Mouse (Mus musculus) forebrain, embryonic 13.5 days (tissue): ENCODE data around the gene Ikzf2. TPM values are rescaled to one million over a fixed set of nuclear protein-coding genes. Genes with fewer than 3 reads are reported as not detected.

ENCODE experiments used
- ATAC-seq: fragments of 200-750 bp; cut with Nextera tagmentation; 2 replicates; pipeline ENCODE4 v1.8.0; 2017
- H3K27ac ChIP-seq: fragments of 300-500 bp; sonication (generic); 2 replicates; pipeline ENCODE4 v1.5.1; 2015; ENCODE audit warnings: inconsistent platforms, mild to moderate bottlenecking, moderate library complexity
- H3K27me3 ChIP-seq: fragments of 300-500 bp; sonication (generic); 2 replicates; pipeline ENCODE4 v1.6.1; 2015; ENCODE audit warnings: mild to moderate bottlenecking, inconsistent platforms
- H3K36me3 ChIP-seq: fragments of 300-500 bp; sonication (generic); 2 replicates; pipeline ENCODE4 v1.6.1; 2015; ENCODE audit warnings: mild to moderate bottlenecking, inconsistent platforms; ENCODE audit not compliant: poor library complexity, severe bottlenecking
- H3K4me1 ChIP-seq: fragments of 300-500 bp; sonication (generic); 2 replicates; pipeline ENCODE4 v1.6.1; 2015; ENCODE audit warnings: inconsistent platforms
- H3K4me2 ChIP-seq: fragments of 300-500 bp; sonication (generic); 2 replicates; pipeline ENCODE4 v1.6.1; 2015; ENCODE audit warnings: inconsistent platforms, mild to moderate bottlenecking, moderate library complexity
- H3K4me3 ChIP-seq: fragments of 300-500 bp; sonication (generic); 2 replicates; pipeline ENCODE4 v1.5.1; 2015; ENCODE audit warnings: mild to moderate bottlenecking, inconsistent platforms
- H3K9ac ChIP-seq: fragments of 300-500 bp; sonication (generic); 2 replicates; pipeline ENCODE4 v1.6.1; 2015; ENCODE audit warnings: mild to moderate bottlenecking, inconsistent platforms
- H3K9me3 ChIP-seq: fragments of 300-500 bp; sonication (generic); replicated peaks from 2 replicates; pipeline ENCODE4 v1.6.1; 2016; ENCODE audit warnings: inconsistent platforms
- WGBS: fragments of 180-500 bp; shearing (Covaris S2); methylation state at CpG from one replicate; pipeline ENCODE4 v1.1.7; 2015; 5-methylcytosine and 5-hydroxymethylcytosine counted together
- polyA plus RNA-seq: library from polyadenylated mRNA; unstranded; fragments of >200 nt; fragmentation: Nextera tagmentation; extraction: Ambion mirVana; gene quantifications from 2 replicates; pipeline ENCODE4 v1.2.1, GENCODE M21; 2015

Ikzf2 gene
- polyA plus RNA-seq, 1 experiment from 2014 or later: 4.5 TPM

DNA sequence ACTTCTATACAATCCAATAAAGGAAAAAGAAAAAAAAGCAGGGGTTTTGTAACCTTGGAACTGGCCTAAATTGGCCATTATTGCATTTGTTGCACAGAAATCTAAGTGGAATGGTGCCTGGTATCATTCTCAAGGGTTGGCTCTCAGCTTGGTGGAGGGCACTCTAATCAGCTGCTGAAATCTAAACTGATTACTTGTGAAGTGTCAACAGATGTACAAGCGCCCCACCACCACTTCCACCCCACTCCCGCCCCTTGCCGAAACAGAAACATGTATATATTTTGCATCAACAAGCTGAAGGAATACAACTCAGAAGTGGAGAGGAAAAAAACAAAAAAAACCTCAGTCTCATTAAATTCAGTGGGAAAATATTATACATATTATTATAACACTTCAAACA is 29.6 kb downstream of the Ikzf2 start:
- no peak overlapping the region for H3K4me3 ChIP-seq
- H3K27me3 ChIP-seq: no peaks in the 10 kb centered on the region
- no peaks in the 10 kb centered on the region for H3K9me3 ChIP-seq
- WGBS: 78% methylated on average over 3 of the region's 3 CpGs
- H3K36me3 ChIP-seq: no peaks in the 10 kb centered on the region
- H3K27ac ChIP-seq: no peak overlapping the region
- no peak overlapping the region for H3K9ac ChIP-seq
- H3K4me1 ChIP-seq: peaks cover 7% of the 10 kb centered on the region; the same call in 1 of the 2 replicates
- no peak for ATAC-seq
- H3K4me2 ChIP-seq: no peak overlapping the region

DNA sequence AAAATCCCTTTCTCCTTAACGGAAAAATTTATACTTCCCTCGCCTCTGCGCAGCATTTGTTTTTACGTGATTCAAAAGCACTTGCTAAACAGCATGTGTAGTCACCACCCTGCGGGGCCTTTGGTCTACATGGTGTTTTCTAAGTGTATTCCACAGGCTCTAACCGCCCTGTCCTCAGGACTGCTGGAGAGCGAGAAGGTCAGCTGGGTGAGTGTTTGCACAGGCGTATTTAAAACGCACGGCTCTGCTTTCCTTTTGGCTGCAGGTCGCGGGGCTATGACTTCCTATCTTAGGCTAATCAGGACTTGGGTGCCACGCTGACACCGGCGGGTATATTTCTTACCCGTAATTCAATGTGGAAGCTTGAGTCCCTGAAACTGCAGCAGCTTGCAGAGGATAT is 30.1 kb downstream of the Ikzf2 start:
- H3K36me3 ChIP-seq: no peaks in the 10 kb centered on the region
- H3K27me3 ChIP-seq: no peaks in the 10 kb centered on the region
- no peak overlapping the region for H3K27ac ChIP-seq
- peaks cover 7% of the 10 kb centered on the region; the same call in 1 of the 2 replicates for H3K4me1 ChIP-seq
- peak; percentile 27; the same call in 1 of the 2 replicates for ATAC-seq
- H3K4me2 ChIP-seq: no peak overlapping the region
- no peak overlapping the region for H3K4me3 ChIP-seq
- WGBS: 50% methylated on average over 16 of the region's 16 CpGs
- H3K9me3 ChIP-seq: no peaks in the 10 kb centered on the region
- H3K9ac ChIP-seq: no peak overlapping the region

- Histone ChIP-seq H3K4me3 (no peak overlapping the region), H3K4me1 (peaks cover 7% of the 10 kb centered on the region; the same call in 1 of the 2 replicates), H3K36me3 (no peaks in the 10 kb centered on the region), H3K27ac (no peak overlapping the region), H3K4me2 (no peak overlapping the region), H3K9me3 (no peaks in the 10 kb centered on the region), H3K27me3 (no peaks in the 10 kb centered on the region), H3K9ac (no peak overlapping the region)
- no peak for ATAC-seq
- 44% methylated on average over 5 of the region's 5 CpGs for WGBS
These were observed 30.8 kb downstream of the Ikzf2 start for GRCm38 (mm10) chr1:69656047-69656782.

- Histone ChIP-seq H3K4me1 (peaks cover 7% of the 10 kb centered on the region; the same call in 1 of the 2 replicates), H3K36me3 (no peaks in the 10 kb centered on the region), H3K9ac (no peak overlapping the region), H3K4me3 (no peak overlapping the region), H3K4me2 (no peak overlapping the region), H3K9me3 (no peaks in the 10 kb centered on the region), H3K27ac (no peak overlapping the region), H3K27me3 (no peaks in the 10 kb centered on the region)
- WGBS: 89% methylated on average over 5 of the region's 5 CpGs
- ATAC-seq: no peak
These were observed 31.7 kb downstream of the Ikzf2 start for GRCm38 (mm10) chr1:69655368-69655767.

GRCm38 (mm10) chr1:69654955-69655354 is 32.1 kb downstream of the Ikzf2 start:
- H3K9ac ChIP-seq: no peak overlapping the region
- no peak overlapping the region for H3K4me3 ChIP-seq
- H3K27me3 ChIP-seq: no peaks in the 10 kb centered on the region
- no peaks in the 10 kb centered on the region for H3K36me3 ChIP-seq
- WGBS: 91% methylated on average over 1 of the region's 1 CpGs
- H3K4me1 ChIP-seq: peaks cover 7% of the 10 kb centered on the region; the same call in 1 of the 2 replicates
- H3K9me3 ChIP-seq: no peaks in the 10 kb centered on the region
- ATAC-seq: no peak
- no peak overlapping the region for H3K27ac ChIP-seq
- H3K4me2 ChIP-seq: no peak overlapping the region

GRCm38 (mm10) chr1:69653419-69653818 is 33.6 kb downstream of the Ikzf2 start:
- Histone ChIP-seq H3K9me3 (no peaks in the 10 kb centered on the region), H3K9ac (no peak overlapping the region), H3K4me2 (no peak overlapping the region), H3K4me1 (peaks cover 7% of the 10 kb centered on the region; the same call in 1 of the 2 replicates), H3K27me3 (no peaks in the 10 kb centered on the region), H3K36me3 (no peaks in the 10 kb centered on the region), H3K27ac (no peak overlapping the region), H3K4me3 (no peak overlapping the region)
- no peak for ATAC-seq
- 94% methylated on average over 2 of the region's 2 CpGs for WGBS

DNA sequence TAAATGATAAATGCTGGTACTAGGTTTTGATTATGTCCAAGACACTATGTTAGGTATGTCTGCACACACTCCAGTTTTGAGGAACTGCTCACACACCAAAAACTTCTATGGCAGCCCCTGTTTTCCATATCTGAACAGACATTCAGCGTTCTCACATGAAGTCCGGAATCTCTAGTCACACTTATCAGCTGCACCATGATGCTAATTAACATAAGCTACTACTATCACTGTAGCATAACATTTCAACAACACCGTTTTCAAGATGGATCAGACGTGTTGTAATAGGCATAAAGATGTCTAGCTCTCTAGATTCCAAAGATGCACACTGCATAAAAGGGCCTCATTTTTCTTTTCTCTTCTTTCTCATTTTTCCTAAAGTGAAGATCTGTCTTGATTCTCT is 43.9 kb downstream of the Ikzf2 start:
- no peak overlapping the region for H3K9ac ChIP-seq
- H3K4me2 ChIP-seq: no peak overlapping the region
- 89% methylated on average over 4 of the region's 4 CpGs for WGBS
- no peaks in the 10 kb centered on the region for H3K9me3 ChIP-seq
- no peak overlapping the region for H3K27ac ChIP-seq
- H3K36me3 ChIP-seq: no peaks in the 10 kb centered on the region
- no peaks in the 10 kb centered on the region for H3K27me3 ChIP-seq
- no peaks in the 10 kb centered on the region for H3K4me1 ChIP-seq
- no peak overlapping the region for H3K4me3 ChIP-seq
- ATAC-seq: no peak

- Histone ChIP-seq H3K4me2 (no peak overlapping the region), H3K9ac (no peak overlapping the region), H3K4me1 (no peaks in the 10 kb centered on the region), H3K27ac (no peak overlapping the region), H3K4me3 (no peak overlapping the region), H3K9me3 (no peaks in the 10 kb centered on the region), H3K27me3 (no peaks in the 10 kb centered on the region), H3K36me3 (no peaks in the 10 kb centered on the region)
- ATAC-seq: no peak
- WGBS: 85% methylated on average over 6 of the region's 6 CpGs
These were observed 45.1 kb downstream of the Ikzf2 start for GRCm38 (mm10) chr1:69641986-69642385.

GRCm38 (mm10) chr1:69638321-69638720 is 48.7 kb downstream of the Ikzf2 start:
- Histone ChIP-seq H3K9me3 (no peaks in the 10 kb centered on the region), H3K27ac (no peak overlapping the region), H3K36me3 (no peaks in the 10 kb centered on the region), H3K27me3 (no peaks in the 10 kb centered on the region), H3K4me3 (no peak overlapping the region), H3K4me1 (no peaks in the 10 kb centered on the region), H3K9ac (no peak overlapping the region), H3K4me2 (no peak overlapping the region)
- 92% methylated on average over 8 of the region's 8 CpGs for WGBS
- no peak for ATAC-seq

- H3K9me3 ChIP-seq: no peaks in the 10 kb centered on the region
- no peaks in the 10 kb centered on the region for H3K36me3 ChIP-seq
- no peak for ATAC-seq
- no peak overlapping the region for H3K4me3 ChIP-seq
- WGBS: 85% methylated on average over 3 of the region's 3 CpGs
- H3K27ac ChIP-seq: no peak overlapping the region
- H3K9ac ChIP-seq: no peak overlapping the region
- no peaks in the 10 kb centered on the region for H3K4me1 ChIP-seq
- no peak overlapping the region for H3K4me2 ChIP-seq
- no peaks in the 10 kb centered on the region for H3K27me3 ChIP-seq
These were observed 49.1 kb downstream of the Ikzf2 start for GRCm38 (mm10) chr1:69637907-69638306.

DNA sequence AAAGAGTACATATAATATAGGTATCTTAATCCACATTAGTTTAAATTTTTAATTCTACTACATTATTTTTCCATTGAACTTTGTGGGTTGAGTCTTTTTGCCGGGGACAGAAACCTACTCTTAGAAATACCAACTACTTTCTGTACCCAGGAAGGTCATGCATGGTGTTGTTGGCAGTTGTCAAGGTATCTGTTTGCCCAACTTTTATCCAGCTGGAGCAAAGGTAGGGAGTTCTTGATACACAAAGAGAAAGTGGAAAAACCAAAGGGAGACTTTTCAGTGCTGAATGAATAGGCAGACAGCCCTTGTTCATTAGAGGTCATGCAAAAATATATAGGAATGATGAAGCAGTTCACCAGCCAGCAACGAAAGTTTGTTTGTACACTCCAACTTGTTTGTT is 52.8 kb downstream of the Ikzf2 start:
- Histone ChIP-seq H3K27ac (no peak overlapping the region), H3K36me3 (no peaks in the 10 kb centered on the region), H3K4me1 (no peaks in the 10 kb centered on the region), H3K9me3 (no peaks in the 10 kb centered on the region), H3K4me3 (no peak overlapping the region), H3K4me2 (no peak overlapping the region), H3K9ac (no peak overlapping the region), H3K27me3 (no peaks in the 10 kb centered on the region)
- 89% methylated on average over 2 of the region's 2 CpGs for WGBS
- ATAC-seq: no peak

GRCm38 (mm10) chr1:69630508-69630907 is 56.5 kb downstream of the Ikzf2 start:
- Histone ChIP-seq H3K4me2 (no peak overlapping the region), H3K27ac (no peak overlapping the region), H3K9ac (no peak overlapping the region), H3K4me1 (no peaks in the 10 kb centered on the region), H3K27me3 (no peaks in the 10 kb centered on the region), H3K36me3 (no peaks in the 10 kb centered on the region), H3K9me3 (no peaks in the 10 kb centered on the region), H3K4me3 (no peak overlapping the region)
- ATAC-seq: no peak
- 84% methylated on average over 6 of the region's 6 CpGs for WGBS

- Histone ChIP-seq H3K4me3 (no peak overlapping the region), H3K9ac (no peak overlapping the region), H3K27ac (no peak overlapping the region), H3K4me1 (no peaks in the 10 kb centered on the region), H3K4me2 (no peak overlapping the region), H3K27me3 (no peaks in the 10 kb centered on the region), H3K36me3 (no peaks in the 10 kb centered on the region), H3K9me3 (no peaks in the 10 kb centered on the region)
- 77% methylated on average over 8 of the region's 8 CpGs for WGBS
- no peak for ATAC-seq
These were observed 57.5 kb downstream of the Ikzf2 start for GRCm38 (mm10) chr1:69629513-69629912.
